Mouse (Mus musculus): ENCODE measurements around the gene Panx3.

DNA sequence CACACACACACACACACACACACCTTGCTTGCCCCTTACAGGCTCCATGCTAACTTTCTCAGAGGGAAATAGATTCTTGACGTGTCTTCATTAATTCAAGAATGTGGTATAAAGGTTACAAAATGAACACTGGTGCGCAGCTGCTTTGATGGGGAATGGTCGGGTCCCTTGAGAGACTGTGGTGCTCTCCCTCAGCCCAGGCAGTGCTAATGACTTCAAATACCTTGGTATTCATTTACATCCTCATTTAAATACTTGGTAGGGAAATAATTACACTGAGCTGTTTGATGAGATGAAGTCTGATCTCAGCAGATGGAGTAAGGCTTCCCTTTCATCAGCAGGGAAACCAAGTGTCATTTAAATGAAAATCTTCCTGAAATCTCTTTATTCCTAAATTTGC is 43.9 kb downstream of the Panx3 start:
- TF ChIP-seq POLR2A (IDR thresholded peaks at IDR 0.05; ENCODE audit: low read depth, low read length): no peak
- no peak for TF ChIP-seq CTCF (IDR thresholded peaks at IDR 0.05; ENCODE audit: borderline replicate concordance, insufficient read depth, low read length)
